Mouse (Mus musculus) heart, adult 2 months (tissue): ENCODE results near the gene Ahnak2.

Experiments used
- CTCF ChIP-seq: fragments of 200-600 bp; IDR thresholded peaks from 2 replicates; pipeline ENCODE4 v1.8.1; 2022; ENCODE audit warnings: antibody characterized with exemption, mild to moderate bottlenecking, moderate library complexity
- EP300 ChIP-seq: fragments of 200-500 bp; IDR thresholded peaks from 2 replicates; pipeline ENCODE4 v1.6.1; 2011; ENCODE audit warnings: low read depth, low read length, control low read depth; ENCODE audit not compliant: insufficient read depth
- POLR2A ChIP-seq: fragments of 200-500 bp; IDR thresholded peaks from 2 replicates; pipeline ENCODE4 v1.6.1; 2011; ENCODE audit warnings: mild to moderate bottlenecking, low read depth, low read length, control low read depth; ENCODE audit not compliant: insufficient read depth

DNA sequence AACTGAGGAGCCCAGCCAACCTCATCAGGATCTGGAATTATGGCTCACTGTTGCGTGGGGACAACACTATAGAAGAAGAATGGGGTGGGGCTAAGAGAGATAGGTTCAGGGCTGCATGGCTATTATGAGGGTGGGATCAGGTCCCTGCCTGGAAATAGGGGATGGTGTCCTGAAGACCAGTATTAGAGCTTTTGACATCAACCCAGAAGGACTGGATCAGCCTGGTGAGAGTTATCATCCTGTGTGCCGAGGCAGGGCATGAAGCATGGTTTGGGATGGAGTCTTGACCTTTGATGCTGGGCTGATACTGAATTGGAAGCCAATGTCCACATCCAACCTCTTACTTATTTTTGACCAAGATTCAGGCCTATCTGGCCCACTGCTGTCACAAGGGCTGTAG, 32.7 kb downstream of the Ahnak2 start:
- TF ChIP-seq POLR2A = no peak
- TF ChIP-seq CTCF = no peak
- no peak for TF ChIP-seq EP300
